Mouse (Mus musculus): ENCODE results near the gene Ntmt1. TPM values are rescaled to one million over a fixed set of nuclear protein-coding genes. Genes with fewer than 3 reads are reported as not detected.

Ntmt1 gene
- 10 to 100 TPM; 23.8 to 27.7 (median 25.3) TPM for total RNA-seq (2022)

GRCm38 (mm10) chr2:30807648-30808295, at the start of gene Ntmt1:
TSS of gene Ntmt1 (plus strand) at chr2:30807826.
- peak; percentile 99 for DNase-seq (ENCODE audit: low spot score)

GRCm38 (mm10) chr2:30758341-30759087, 49.1 kb upstream of the Ntmt1 start:
- DNase-seq (ENCODE audit: low spot score), result peak; percentile 87

GRCm38 (mm10) chr2:30759088-30759374, 48.6 kb upstream of the Ntmt1 start:
- DNase-seq (ENCODE audit: low spot score), result no peak

- DNase-seq (ENCODE audit: low spot score), result no peak
Measured at GRCm38 (mm10) chr2:30759442-30759841, 48.2 kb upstream of the Ntmt1 start.

GRCm38 (mm10) chr2:30759858-30760547, 47.6 kb upstream of the Ntmt1 start:
- no peak for DNase-seq (ENCODE audit: low spot score)

GRCm38 (mm10) chr2:30760706-30761105, 46.9 kb upstream of the Ntmt1 start:
- no peak for DNase-seq (ENCODE audit: low spot score)

GRCm38 (mm10) chr2:30766446-30766845, 41.2 kb upstream of the Ntmt1 start:
- DNase-seq (ENCODE audit: low spot score), result no peak

GRCm38 (mm10) chr2:30767626-30768240, 39.9 kb upstream of the Ntmt1 start:
- no peak for DNase-seq (ENCODE audit: low spot score)

- DNase-seq (ENCODE audit: low spot score), result no peak
Measured at GRCm38 (mm10) chr2:30768529-30768928, 39.1 kb upstream of the Ntmt1 start.

- no peak for DNase-seq (ENCODE audit: low spot score)
Measured at GRCm38 (mm10) chr2:30769187-30769586, 38.4 kb upstream of the Ntmt1 start.

- no peak for DNase-seq (ENCODE audit: low spot score)
Measured at GRCm38 (mm10) chr2:30771368-30771805, 36.2 kb upstream of the Ntmt1 start.

GRCm38 (mm10) chr2:30771806-30772460, 35.7 kb upstream of the Ntmt1 start:
- peak; percentile 73 for DNase-seq (ENCODE audit: low spot score)

GRCm38 (mm10) chr2:30772581-30773312, 34.9 kb upstream of the Ntmt1 start:
- DNase-seq (ENCODE audit: low spot score), result peak; percentile 79

GRCm38 (mm10) chr2:30773313-30774005, 34.2 kb upstream of the Ntmt1 start:
- no peak for DNase-seq (ENCODE audit: low spot score)

- no peak for DNase-seq (ENCODE audit: low spot score)
Measured at GRCm38 (mm10) chr2:30775955-30776354, 31.7 kb upstream of the Ntmt1 start.

GRCm38 (mm10) chr2:30777266-30777665, 30.4 kb upstream of the Ntmt1 start:
- DNase-seq (ENCODE audit: low spot score), result no peak

- no peak for DNase-seq (ENCODE audit: low spot score)
Measured at GRCm38 (mm10) chr2:30778235-30778634, 29.4 kb upstream of the Ntmt1 start.

- no peak for DNase-seq (ENCODE audit: low spot score)
Measured at GRCm38 (mm10) chr2:30779241-30779640, 28.4 kb upstream of the Ntmt1 start.

GRCm38 (mm10) chr2:30782312-30783290, 25.0 kb upstream of the Ntmt1 start:
- peak; percentile 20 for DNase-seq (ENCODE audit: low spot score)
